Mouse (Mus musculus) intestine, embryonic 16.5 days (tissue): ENCODE data around the gene Arf5. TPM values are rescaled to one million over a fixed set of nuclear protein-coding genes. Genes with fewer than 3 reads are reported as not detected.
A peak's percentile ranks its signal among the peaks of the same experiment; 100 is the strongest.

Experiments
- ATAC-seq: fragments of 200-750 bp; cut with Nextera tagmentation; 2 replicates; pipeline ENCODE4 v1.8.0; 2017; ENCODE audit warnings: moderate TSS enrichment, moderate library complexity
- H3K27ac ChIP-seq: fragments of 300-500 bp; sonication (generic); 2 replicates; pipeline ENCODE4 v1.5.1; 2014; ENCODE audit warnings: mild to moderate bottlenecking, low read length
- H3K27me3 ChIP-seq: fragments of 300-500 bp; sonication (generic); replicated peaks from 2 replicates; pipeline ENCODE4 v1.6.1; 2014; ENCODE audit warnings: low read length, control low read depth, mixed read lengths; ENCODE audit not compliant: control insufficient read depth, insufficient read depth
- H3K36me3 ChIP-seq: fragments of 300-500 bp; sonication (generic); 2 replicates; pipeline ENCODE4 v1.6.1; 2014; ENCODE audit warnings: low read length, control low read depth; ENCODE audit not compliant: control insufficient read depth, insufficient read depth
- H3K4me1 ChIP-seq: fragments of 300-500 bp; sonication (generic); 2 replicates; pipeline ENCODE4 v1.6.1; 2014; ENCODE audit warnings: low read length, control low read depth, mixed read lengths; ENCODE audit not compliant: control insufficient read depth, insufficient read depth
- H3K4me2 ChIP-seq: fragments of 300-500 bp; sonication (generic); 2 replicates; pipeline ENCODE4 v1.6.1; 2014; ENCODE audit warnings: low read depth, low read length, control low read depth
- H3K4me3 ChIP-seq: fragments of 300-500 bp; sonication (generic); 2 replicates; pipeline ENCODE4 v1.5.1; 2014; ENCODE audit warnings: mild to moderate bottlenecking, low read length
- H3K9ac ChIP-seq: fragments of 300-500 bp; sonication (generic); 2 replicates; pipeline ENCODE4 v1.6.1; 2014; ENCODE audit warnings: low read depth, low read length
- H3K9me3 ChIP-seq: fragments of 300-500 bp; sonication (generic); 2 replicates; pipeline ENCODE4 v1.6.1; 2016; ENCODE audit warnings: low read length, control low read depth; ENCODE audit not compliant: control insufficient read depth
- WGBS: fragments of 180-500 bp; shearing (Covaris S2); extraction: QIAGEN DNeasy Blood & Tissue Kit; methylation state at CpG from one replicate; pipeline ENCODE4 v1.1.7; 2014; 5-methylcytosine and 5-hydroxymethylcytosine counted together
- polyA plus RNA-seq: library from polyadenylated mRNA; unstranded; fragments of >200 nt; fragmentation: Nextera tagmentation; extraction: Ambion mirVana; gene quantifications from 2 replicates; pipeline ENCODE4 v1.2.1, GENCODE M21; 2015

Arf5 gene
- polyA plus RNA-seq, 1 experiment from 2014 or later, result 273 TPM

GRCm38 (mm10) chr6:28423767-28424695 lies 671 bp downstream of the Arf5 start:
- ATAC-seq, result peak; percentile 41
- Histone ChIP-seq H3K9me3 (no peaks in the 10 kb centered on the region), H3K4me3 (peak overlapping the region; percentile 95), H3K27ac (peak overlapping the region; percentile 66), H3K27me3 (no peaks in the 10 kb centered on the region), H3K9ac (peak overlapping the region; percentile 98), H3K4me2 (peak overlapping the region; percentile 75), H3K4me1 (peaks cover 29% of the 10 kb centered on the region), H3K36me3 (peaks cover 5% of the 10 kb centered on the region; the same call in 1 of the 2 replicates)
- 7% methylated on average over 44 of the region's 46 CpGs for WGBS

GRCm38 (mm10) chr6:28425019-28425418 lies 1.7 kb downstream of the Arf5 start:
- Histone ChIP-seq H3K36me3 (peaks cover 5% of the 10 kb centered on the region; the same call in 1 of the 2 replicates), H3K9me3 (no peaks in the 10 kb centered on the region), H3K9ac (peak overlapping the region; percentile 33; the same call in 1 of the 2 replicates), H3K4me2 (no peak overlapping the region), H3K4me1 (peaks cover 23% of the 10 kb centered on the region), H3K27ac (no peak overlapping the region), H3K4me3 (no peak overlapping the region), H3K27me3 (no peaks in the 10 kb centered on the region)
- 75% methylated on average over 6 of the region's 6 CpGs for WGBS
- no peak for ATAC-seq

- H3K4me3 ChIP-seq, result no peak within 1 kb of the TSS
- no peak within 1 kb of the TSS for H3K4me2 ChIP-seq
- peaks cover 5% of the 10 kb centered on the region; the same call in 1 of the 2 replicates for H3K36me3 ChIP-seq
- WGBS, result 77% methylated on average over 3 of the region's 3 CpGs
- no peak for ATAC-seq
- no peak within 1 kb of the TSS for H3K27ac ChIP-seq
- H3K4me1 ChIP-seq, result peaks cover 8% of the 10 kb centered on the region
- H3K9ac ChIP-seq, result no peak within 1 kb of the TSS
- no peaks in the 10 kb centered on the region for H3K9me3 ChIP-seq
- H3K27me3 ChIP-seq, result no peaks in the 10 kb centered on the region
Observed at GRCm38 (mm10) chr6:28427096-28427839, 3.9 kb downstream of the Arf5 start, which contains the start of gene Fscn3. Gene Fscn3 (plus strand): TSS chr6:28427789.

- Histone ChIP-seq H3K9ac (no peak within 1 kb of the TSS), H3K4me1 (peaks cover 7% of the 10 kb centered on the region), H3K27ac (no peak within 1 kb of the TSS), H3K9me3 (no peaks in the 10 kb centered on the region), H3K36me3 (peaks cover 5% of the 10 kb centered on the region; the same call in 1 of the 2 replicates), H3K4me3 (no peak within 1 kb of the TSS), H3K4me2 (no peak within 1 kb of the TSS), H3K27me3 (no peaks in the 10 kb centered on the region)
- ATAC-seq, result no peak
- 89% methylated on average over 3 of the region's 3 CpGs for WGBS
Observed at GRCm38 (mm10) chr6:28428290-28428689, 4.9 kb downstream of the Arf5 start, which contains the start of gene Gcc1. Gene Gcc1 (minus strand): TSS chr6:28428390.

GRCm38 (mm10) chr6:28429870-28430269 lies 6.5 kb downstream of the Arf5 start:
- WGBS, result 90% methylated on average over 11 of the region's 11 CpGs
- H3K4me3 ChIP-seq, result no peak overlapping the region

GRCm38 (mm10) chr6:28430795-28431537 lies 7.6 kb downstream of the Arf5 start:
- Histone ChIP-seq H3K4me3 (no peak overlapping the region), H3K27me3 (no peaks in the 10 kb centered on the region), H3K27ac (no peak overlapping the region), H3K4me1 (no peaks in the 10 kb centered on the region), H3K9me3 (no peaks in the 10 kb centered on the region), H3K36me3 (no peaks in the 10 kb centered on the region), H3K4me2 (peak overlapping the region; percentile 41; the same call in 1 of the 2 replicates), H3K9ac (no peak overlapping the region)
- 68% methylated on average over 10 of the region's 10 CpGs for WGBS
- ATAC-seq, result peak; percentile 75

More at GRCm38 (mm10) chr6:28429870-28430269, 6.5 kb downstream of the Arf5 start:
- Histone ChIP-seq H3K36me3 (peaks cover 5% of the 10 kb centered on the region; the same call in 1 of the 2 replicates), H3K9me3 (no peaks in the 10 kb centered on the region), H3K9ac (no peak overlapping the region), H3K4me1 (0 out of 2 replicates have a peak, but pooled peaks cover 3% of the 10 kb centered on the region), H3K4me2 (no peak overlapping the region), H3K27ac (no peak overlapping the region), H3K27me3 (no peaks in the 10 kb centered on the region)
- no peak for ATAC-seq

- Histone ChIP-seq H3K4me2 (peak overlapping the region; percentile 41; the same call in 1 of the 2 replicates), H3K9me3 (no peaks in the 10 kb centered on the region), H3K4me3 (no peak overlapping the region), H3K27ac (no peak overlapping the region), H3K27me3 (no peaks in the 10 kb centered on the region), H3K36me3 (no peaks in the 10 kb centered on the region), H3K4me1 (no peaks in the 10 kb centered on the region), H3K9ac (no peak overlapping the region)
- WGBS, result 51% methylated on average over 6 of the region's 6 CpGs
- ATAC-seq, result peak; percentile 80
Observed at GRCm38 (mm10) chr6:28431538-28431855, 8.1 kb downstream of the Arf5 start.

- Histone ChIP-seq H3K9ac (no peak overlapping the region), H3K4me2 (no peak overlapping the region)
Observed at GRCm38 (mm10) chr6:28447937-28448336, 24.6 kb downstream of the Arf5 start.

More at GRCm38 (mm10) chr6:28447937-28448336, 24.6 kb downstream of the Arf5 start:
- no peaks in the 10 kb centered on the region for H3K4me1 ChIP-seq
- H3K4me3 ChIP-seq, result no peak overlapping the region
- WGBS, result 82% methylated on average over 7 of the region's 7 CpGs
- H3K36me3 ChIP-seq, result no peaks in the 10 kb centered on the region
- H3K27me3 ChIP-seq, result peaks cover 25% of the 10 kb centered on the region
- no peaks in the 10 kb centered on the region for H3K9me3 ChIP-seq
- no peak overlapping the region for H3K27ac ChIP-seq
- ATAC-seq, result no peak
